Mouse (Mus musculus): ENCODE data around the gene Gm3336. TPM values are rescaled to one million over a fixed set of nuclear protein-coding genes. Genes with fewer than 3 reads are reported as not detected.
A peak's percentile ranks its signal among the peaks of the same experiment; 100 is the strongest.

The Gm3336 gene
- polyA plus RNA-seq, 2 experiments = 0.04 to 0.11 TPM

- Histone ChIP-seq H3K9ac (replicated peaks) (peak overlapping the region; percentile 87), H3K4me3 (ENCODE audit: insufficient read depth in 1 of 2, low read depth in 2 of 2, low read length in 2 of 2) (peak overlapping the region; percentile 71 to 86), H3K4me2 (ENCODE audit: low read depth) (peak overlapping the region; percentile 97), H3K36me3 (replicated peaks; ENCODE audit: control insufficient read depth, insufficient read depth, low read depth) (peaks cover 9% of the 10 kb centered on the region), H3K27ac (peak overlapping the region; percentile 95), H3K4me1 (replicated peaks; ENCODE audit: control insufficient read depth in 2 of 2, insufficient read depth in 2 of 2, low read length in 1 of 2) (peaks cover 36% of the 10 kb centered on the region in 2 experiments), H3K27me3 (ENCODE audit: control insufficient read depth, insufficient read depth, low read length) (no peaks in the 10 kb centered on the region), H3K9me3 (ENCODE audit: control insufficient read depth, low read length) (no peaks in the 10 kb centered on the region)
- ATAC-seq (ENCODE audit: insufficient read depth) (no peak), DNase-seq (ENCODE audit: low read depth in 3 of 3, low spot score in 3 of 3) (no peak)
- 64% methylated on average over 3 of the region's 3 CpGs for WGBS (ENCODE audit: insufficient replicate concordance)
- no peak for TF ChIP-seq CTCF (IDR thresholded peaks at IDR 0.05; ENCODE audit: low read depth)
- TF ChIP-seq EP300 (IDR thresholded peaks at IDR 0.05; ENCODE audit: low read depth) = no peak
Observed at GRCm38 (mm10) chr8:70674109-70674508, 44.2 kb upstream of the Gm3336 start.

- H3K4me3 ChIP-seq (ENCODE audit: insufficient read depth in 1 of 2, low read depth in 2 of 2, low read length in 2 of 2) = no peak overlapping the region; a peak in 1 of 4 replicates
- TF ChIP-seq CTCF (IDR thresholded peaks at IDR 0.05; ENCODE audit: low read depth) (no peak), EP300 (IDR thresholded peaks at IDR 0.05; ENCODE audit: low read depth) (no peak)
- ATAC-seq (ENCODE audit: insufficient read depth) (no peak), DNase-seq (ENCODE audit: low read depth in 3 of 3, low spot score in 3 of 3) (no peak)
- WGBS (ENCODE audit: insufficient replicate concordance) = 35% methylated on average over 4 of the region's 4 CpGs
- no peaks in the 10 kb centered on the region for H3K9me3 ChIP-seq (ENCODE audit: control insufficient read depth, low read length)
- peak overlapping the region; percentile 50 for H3K27ac ChIP-seq
- H3K4me1 ChIP-seq (replicated peaks; ENCODE audit: control insufficient read depth in 2 of 2, insufficient read depth in 2 of 2, low read length in 1 of 2) = peaks cover 36% of the 10 kb centered on the region in 2 experiments
- peak overlapping the region; percentile 45 for H3K9ac ChIP-seq (replicated peaks)
- H3K4me2 ChIP-seq (ENCODE audit: low read depth) = peak overlapping the region; percentile 97
- H3K27me3 ChIP-seq (ENCODE audit: control insufficient read depth, insufficient read depth, low read length) = no peaks in the 10 kb centered on the region
- peaks cover 9% of the 10 kb centered on the region for H3K36me3 ChIP-seq (replicated peaks; ENCODE audit: control insufficient read depth, insufficient read depth, low read depth)
Observed at GRCm38 (mm10) chr8:70674716-70675115, 43.6 kb upstream of the Gm3336 start.

GRCm38 (mm10) chr8:70675336-70675735, 43.0 kb upstream of the Gm3336 start:
- peaks cover 36% of the 10 kb centered on the region in 2 experiments for H3K4me1 ChIP-seq (replicated peaks; ENCODE audit: control insufficient read depth in 2 of 2, insufficient read depth in 2 of 2, low read length in 1 of 2)
- H3K9ac ChIP-seq (replicated peaks) = no peak overlapping the region
- H3K4me2 ChIP-seq (ENCODE audit: low read depth) = peak overlapping the region; percentile 97
- ATAC-seq (ENCODE audit: insufficient read depth) (no peak), DNase-seq (ENCODE audit: low read depth in 3 of 3, low spot score in 3 of 3) (no peak)
- no peak for TF ChIP-seq EP300 (IDR thresholded peaks at IDR 0.05; ENCODE audit: low read depth)
- no peak for TF ChIP-seq CTCF (IDR thresholded peaks at IDR 0.05; ENCODE audit: low read depth)
- no peak overlapping the region for H3K4me3 ChIP-seq (ENCODE audit: insufficient read depth in 1 of 2, low read depth in 2 of 2, low read length in 2 of 2)
- H3K36me3 ChIP-seq (replicated peaks; ENCODE audit: control insufficient read depth, insufficient read depth, low read depth) = peaks cover 9% of the 10 kb centered on the region
- H3K27ac ChIP-seq = peak overlapping the region; percentile 50
- WGBS (ENCODE audit: insufficient replicate concordance) = 44% methylated on average over 1 of the region's 1 CpGs
- no peaks in the 10 kb centered on the region for H3K9me3 ChIP-seq (ENCODE audit: control insufficient read depth, low read length)
- no peaks in the 10 kb centered on the region for H3K27me3 ChIP-seq (ENCODE audit: control insufficient read depth, insufficient read depth, low read length)

- DNase-seq (ENCODE audit: low read depth in 3 of 3, low spot score in 3 of 3) = no peak
- TF ChIP-seq CTCF (IDR thresholded peaks at IDR 0.05; ENCODE audit: low read depth) (no peak), EP300 (IDR thresholded peaks at IDR 0.05; ENCODE audit: low read depth) (no peak)
- Histone ChIP-seq H3K4me1 (replicated peaks; ENCODE audit: control insufficient read depth in 2 of 2, insufficient read depth in 2 of 2, low read length in 1 of 2) (peaks cover 43 to 45% of the 10 kb centered on the region in 2 experiments), H3K27ac (peak overlapping the region; percentile 59), H3K27me3 (ENCODE audit: control insufficient read depth, insufficient read depth, low read length) (no peaks in the 10 kb centered on the region), H3K36me3 (replicated peaks; ENCODE audit: control insufficient read depth, insufficient read depth, low read depth) (peaks cover 9% of the 10 kb centered on the region), H3K9me3 (ENCODE audit: control insufficient read depth, low read length) (no peaks in the 10 kb centered on the region), H3K4me3 (ENCODE audit: insufficient read depth in 1 of 2, low read depth in 2 of 2, low read length in 2 of 2) (no peak overlapping the region), H3K9ac (replicated peaks) (peak overlapping the region; percentile 50), H3K4me2 (ENCODE audit: low read depth) (peak overlapping the region; percentile 44)
- no peak for ATAC-seq (ENCODE audit: insufficient read depth)
- 76% methylated on average over 15 of the region's 15 CpGs for WGBS (ENCODE audit: insufficient replicate concordance)
Observed at GRCm38 (mm10) chr8:70677451-70678080, 40.8 kb upstream of the Gm3336 start.

GRCm38 (mm10) chr8:70678679-70679078, 39.7 kb upstream of the Gm3336 start:
- H3K4me2 ChIP-seq (ENCODE audit: low read depth) = no peak overlapping the region
- ATAC-seq (ENCODE audit: insufficient read depth) (no peak), DNase-seq (ENCODE audit: low read depth in 3 of 3, low spot score in 3 of 3) (no peak)
- H3K4me1 ChIP-seq (replicated peaks; ENCODE audit: control insufficient read depth in 2 of 2, insufficient read depth in 2 of 2, low read length in 1 of 2) = peaks cover 42 to 45% of the 10 kb centered on the region in 2 experiments
- H3K9me3 ChIP-seq (ENCODE audit: control insufficient read depth, low read length) = no peaks in the 10 kb centered on the region
- H3K27me3 ChIP-seq (ENCODE audit: control insufficient read depth, insufficient read depth, low read length) = no peaks in the 10 kb centered on the region
- H3K36me3 ChIP-seq (replicated peaks; ENCODE audit: control insufficient read depth, insufficient read depth, low read depth) = peaks cover 9% of the 10 kb centered on the region
- no peak overlapping the region for H3K4me3 ChIP-seq (ENCODE audit: insufficient read depth in 1 of 2, low read depth in 2 of 2, low read length in 2 of 2)
- no peak overlapping the region for H3K27ac ChIP-seq
- H3K9ac ChIP-seq (replicated peaks) = no peak overlapping the region
- TF ChIP-seq CTCF (IDR thresholded peaks at IDR 0.05; ENCODE audit: low read depth) (no peak), EP300 (IDR thresholded peaks at IDR 0.05; ENCODE audit: low read depth) (no peak)
